ENCODE assay signal across 8 mouse cellular contexts in the genomic region with DNA sequence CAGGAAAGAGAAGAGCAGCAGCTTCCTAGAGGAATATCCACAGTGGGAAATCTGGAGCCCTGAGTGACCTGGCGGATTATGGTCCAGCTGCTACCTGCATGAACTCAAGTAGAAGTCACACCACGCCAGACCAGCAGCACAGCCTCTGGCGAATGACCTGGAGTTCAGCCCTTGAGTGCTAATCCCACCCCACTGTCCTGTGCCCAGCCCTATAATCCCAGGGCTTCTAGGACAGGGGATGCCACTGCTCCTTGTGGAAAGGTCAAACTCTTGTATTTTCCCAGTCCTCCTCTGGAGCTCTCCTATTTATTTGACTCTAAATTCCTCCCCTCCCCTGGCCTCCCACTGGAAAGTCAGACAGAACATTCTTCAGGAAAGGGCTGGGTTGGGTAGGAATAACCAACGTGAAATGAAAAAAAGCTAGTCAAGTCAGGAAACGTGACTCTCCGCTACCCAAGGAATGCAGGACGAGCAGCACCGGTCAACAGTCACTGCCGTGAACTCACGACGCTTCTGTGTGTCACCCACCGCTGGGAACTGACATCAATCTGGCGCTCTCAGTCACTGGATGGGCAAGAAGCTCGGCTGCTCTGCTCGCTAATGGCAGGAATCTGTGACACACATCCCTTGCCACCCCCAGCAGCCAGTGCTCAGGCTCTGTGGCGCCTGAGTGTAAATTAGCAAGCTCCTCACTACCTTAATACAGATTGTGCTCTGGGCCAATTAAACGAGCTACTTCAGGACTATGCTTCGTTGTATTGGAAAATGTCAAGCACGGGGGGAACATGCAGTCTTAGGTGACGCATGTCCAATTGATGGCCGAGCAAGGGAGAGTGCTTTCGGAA. TPM values are rescaled to one million over a fixed set of nuclear protein-coding genes. Genes with fewer than 3 reads are reported as not detected.
DNase-seq lines count a peak whose midpoint lies in the region; ATAC-seq and TF ChIP-seq lines count a peak whose summit lies in the region.

No protein-coding gene starts in this region.

- H3K4me2 ChIP-seq in lung, postnatal 0 days (replicated peaks; ENCODE audit: low read depth, low read length): no peak overlapping the region
- H3K4me2 ChIP-seq in heart, embryonic 14.5 days (ENCODE audit: low read length): peak overlapping the region; percentile 31
- H3K4me2 ChIP-seq in stomach, embryonic 16.5 days (ENCODE audit: low read depth, low read length): no peak overlapping the region

- H3K36me3 ChIP-seq in lung, postnatal 0 days (ENCODE audit: insufficient read depth, low read length): peaks cover 6% of the 10 kb centered on the region; the same call in 1 of the 2 replicates
- H3K36me3 ChIP-seq in heart, embryonic 14.5 days (ENCODE audit: control insufficient read depth, insufficient read depth, low read length): peaks cover 31% of the 10 kb centered on the region
- peaks cover 5% of the 10 kb centered on the region; the same call in 1 of the 2 replicates for H3K36me3 ChIP-seq in stomach, embryonic 16.5 days (ENCODE audit: control insufficient read depth, insufficient read depth, low read length)

- H3K4me1 ChIP-seq in lung, postnatal 0 days (ENCODE audit: insufficient read depth, low read depth, low read length): peaks cover 22% of the 10 kb centered on the region; the same call in 1 of the 2 replicates
- peaks cover 37 to 60% of the 10 kb centered on the region in 2 experiments for H3K4me1 ChIP-seq in heart, embryonic 14.5 days (ENCODE audit: control insufficient read depth in 2 of 2, insufficient read depth in 2 of 2, low read length in 2 of 2)
- H3K4me1 ChIP-seq in stomach, embryonic 16.5 days (ENCODE audit: control insufficient read depth, insufficient read depth, low read length): peaks cover 13% of the 10 kb centered on the region

- peak; percentile 62 for DNase-seq in lung, postnatal 0 days (ENCODE audit: low spot score)
- DNase-seq in lung, postnatal 36 days: no peak
- DNase-seq in kidney, postnatal 36 days: peak; percentile 56 to 70
- no peak for DNase-seq in urinary bladder, adult 2 months (ENCODE audit: low spot score)
- no peak for DNase-seq in thymus, postnatal 0 days (ENCODE audit: low spot score)
- DNase-seq in right cerebral cortex, adult 2 months (ENCODE audit: low spot score in 2 of 2): no peak

- ATAC-seq in lung, postnatal 0 days: peak; percentile 73
- peak; percentile 28; the same call in 1 of the 2 replicates for ATAC-seq in heart, embryonic 14.5 days (ENCODE audit: insufficient number of reproducible peaks, insufficient read depth, low FRiP score, low read depth)
- no peak for ATAC-seq in stomach, embryonic 16.5 days (ENCODE audit: insufficient read depth, low FRiP score)

- H3K4me3 ChIP-seq in lung, postnatal 0 days (ENCODE audit: low read depth, low read length): no peak overlapping the region
- H3K4me3 ChIP-seq in heart, embryonic 14.5 days (ENCODE audit: control insufficient read depth in 1 of 2, insufficient read depth in 1 of 2, low read depth in 1 of 2, low read length in 2 of 2): no peak overlapping the region
- no peak overlapping the region for H3K4me3 ChIP-seq in stomach, embryonic 16.5 days (replicated peaks; ENCODE audit: low read length)

- peak overlapping the region; percentile 66 for H3K27ac ChIP-seq in lung, postnatal 0 days (ENCODE audit: low read length)
- H3K27ac ChIP-seq in heart, embryonic 14.5 days (replicated peaks in 1 of 2; ENCODE audit: control insufficient read depth in 1 of 2, insufficient read depth in 1 of 2, low read depth in 2 of 2, low read length in 2 of 2): peak overlapping the region; percentile 65 to 75
- H3K27ac ChIP-seq in stomach, embryonic 16.5 days (ENCODE audit: low read length): no peak overlapping the region

- no peaks in the 10 kb centered on the region for H3K27me3 ChIP-seq in lung, postnatal 0 days (replicated peaks; ENCODE audit: insufficient read depth, low read length)
- H3K27me3 ChIP-seq in heart, embryonic 14.5 days (ENCODE audit: control insufficient read depth, insufficient read depth, low read length): no peaks in the 10 kb centered on the region
- H3K27me3 ChIP-seq in stomach, embryonic 16.5 days (ENCODE audit: control insufficient read depth, insufficient read depth, low read length): no peaks in the 10 kb centered on the region

- H3K9ac ChIP-seq in lung, postnatal 0 days (replicated peaks; ENCODE audit: low read depth): no peak overlapping the region
- peak overlapping the region; percentile 36; the same call in 1 of the 2 replicates for H3K9ac ChIP-seq in heart, embryonic 14.5 days (ENCODE audit: low read length)
- peak overlapping the region; percentile 44; the same call in 1 of the 2 replicates for H3K9ac ChIP-seq in stomach, embryonic 16.5 days (ENCODE audit: low read length)

- no peaks in the 10 kb centered on the region for H3K9me3 ChIP-seq in lung, postnatal 0 days (ENCODE audit: low read length)
- H3K9me3 ChIP-seq in heart, embryonic 14.5 days (ENCODE audit: control insufficient read depth, low read length): no peaks in the 10 kb centered on the region
- H3K9me3 ChIP-seq in stomach, embryonic 16.5 days (replicated peaks; ENCODE audit: control insufficient read depth, low read length): no peaks in the 10 kb centered on the region

- WGBS in lung, postnatal 0 days: 31% methylated on average over 22 of the region's 22 CpGs
- 24% methylated on average over 22 of the region's 22 CpGs for WGBS in heart, embryonic 14.5 days
- WGBS in stomach, embryonic 16.5 days: 31% methylated on average over 22 of the region's 22 CpGs

- 0 out of 2 replicates have a peak, but pooled peaks have one; percentile 19 for TF ChIP-seq EP300 in lung, postnatal 0 days (IDR thresholded peaks at IDR 0.05)

- no peak for TF ChIP-seq CTCF in lung, postnatal 0 days (IDR thresholded peaks at IDR 0.05)

RNA-seq across cellular contexts. Expression of a gene that starts 8.5 kb away (rescaled TPM):
- polyA plus RNA-seq in lung, postnatal 0 days (2015; fragmentation: Nextera tagmentation; extraction: Ambion mirVana): 9.2 and 10.5 TPM in 2 replicates
- polyA plus RNA-seq in heart, embryonic 14.5 days (2014; fragmentation: Nextera tagmentation; extraction: Ambion mirVana): 10.2 and 12.0 TPM in 2 replicates
- polyA plus RNA-seq in stomach, embryonic 16.5 days (2015; fragmentation: Nextera tagmentation; extraction: Ambion mirVana): 2.4 and 2.6 TPM in 2 replicates
- 23.0 and 33.6 TPM in 2 replicates for polyA plus RNA-seq in urinary bladder, adult 2 months (2012; rRNA removed)
- polyA plus RNA-seq in thymus, postnatal 0 days (2015; fragmentation: Nextera tagmentation; extraction: Ambion mirVana): 22.6 and 33.9 TPM in 2 replicates

Comparison
In these comparisons a context has a peak if more than half of its experiments do, and no peak if none do; other contexts are left out.
1. DNase-seq: peak in lung, postnatal 0 days (single experiment) and kidney, postnatal 36 days (2 of 2); none in lung, postnatal 36 days (single experiment), urinary bladder, adult 2 months (single experiment), thymus, postnatal 0 days (single experiment) and right cerebral cortex, adult 2 months (0 of 2).